Mouse (Mus musculus) lung, postnatal 4 days (tissue): ENCODE data around the gene Adat2.

Experiments used
- DNase-seq, 2 experiments: peaks; one replicate each; pipeline ENCODE4 v3.0.0; 2021

The Adat2 gene

DNA sequence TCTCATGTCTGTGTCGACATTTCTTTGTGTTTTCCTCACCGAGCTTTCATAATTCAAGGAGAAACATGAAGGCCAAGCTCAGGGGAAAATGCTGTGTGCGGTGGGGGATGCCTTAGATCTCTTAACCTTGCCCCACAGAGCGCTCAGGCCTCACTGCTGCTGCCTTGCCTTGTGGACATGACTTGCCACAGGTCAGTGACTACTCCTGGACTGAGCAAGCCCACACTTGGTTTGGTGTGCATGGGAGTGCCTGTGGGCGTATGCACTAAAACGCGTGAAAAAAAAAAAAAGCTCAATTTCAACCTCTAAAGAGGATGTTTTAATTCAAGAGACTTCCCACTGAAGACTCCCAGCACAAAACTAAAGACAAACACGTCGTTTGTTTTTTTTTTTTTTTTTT is 44.2 kb downstream of the Adat2 start:
- no peak for DNase-seq

DNA sequence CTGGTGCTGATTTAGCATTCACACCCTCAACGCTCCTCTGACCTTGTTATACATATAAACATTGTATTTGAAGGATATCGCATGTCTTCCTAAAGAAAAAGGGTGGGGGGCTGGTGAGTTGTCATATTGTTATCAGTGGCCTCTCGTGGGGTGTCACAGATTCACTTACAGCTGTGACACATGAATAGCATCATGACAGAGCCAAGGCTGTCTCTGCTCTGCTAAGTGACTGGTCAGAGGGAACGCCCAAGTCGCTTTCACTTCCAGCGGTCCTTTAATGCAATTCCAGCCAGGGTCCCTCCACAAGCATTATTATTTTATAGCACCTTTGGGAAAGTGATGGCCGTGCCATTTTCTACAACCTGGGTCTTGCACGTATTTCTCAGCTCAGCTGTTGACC is 44.8 kb downstream of the Adat2 start:
- DNase-seq = no peak

DNA sequence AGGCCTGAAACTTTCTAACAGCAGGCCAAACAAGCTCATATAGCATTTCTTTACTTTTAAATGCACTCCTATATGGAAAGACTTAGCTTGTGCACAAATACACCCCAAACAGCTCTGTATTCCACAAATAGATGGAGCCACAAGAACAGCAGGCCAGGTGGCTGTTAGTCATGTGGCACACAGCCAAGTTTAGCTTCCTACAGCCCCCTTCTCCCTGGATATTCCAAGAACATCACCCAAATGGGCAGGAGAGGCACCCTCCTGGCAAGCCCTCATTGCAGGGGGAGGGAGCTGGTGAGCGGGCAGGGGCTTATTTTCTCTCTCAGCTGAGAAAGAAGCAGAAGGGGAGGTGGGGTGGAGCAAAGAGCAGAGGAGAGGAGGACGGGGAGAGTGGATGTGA is 48.2 kb downstream of the Adat2 start:
- DNase-seq = no peak
